Mouse (Mus musculus): ENCODE measurements around the gene Tenm2. TPM values are rescaled to one million over a fixed set of nuclear protein-coding genes. Genes with fewer than 3 reads are reported as not detected.

Tenm2 gene
- polyA plus RNA-seq, 1 experiment from 2014 or later, result 1.9 TPM

DNA sequence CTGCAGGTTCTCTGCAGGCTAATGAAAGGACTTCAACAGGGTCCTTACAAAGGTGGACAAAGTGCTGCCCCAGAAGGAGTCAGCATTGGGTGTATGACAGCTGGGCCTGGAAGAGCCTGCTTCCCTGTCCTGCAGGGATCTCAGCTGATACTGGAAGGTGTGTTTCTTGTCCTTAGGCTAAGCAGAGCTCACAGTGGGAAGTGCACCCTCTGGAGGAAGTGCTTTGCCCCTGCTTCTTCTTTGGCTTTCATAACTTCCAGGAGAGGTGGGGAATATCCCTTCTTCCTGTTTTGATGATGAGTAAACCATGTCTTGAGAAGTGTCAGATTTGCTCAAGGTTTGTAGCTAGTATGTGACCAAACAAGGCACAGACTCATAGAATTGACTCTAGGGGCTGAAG, 1240.5 kb downstream of the Tenm2 start:
- H3K9ac ChIP-seq (ENCODE audit: low read length), result no peak overlapping the region
- H3K4me1 ChIP-seq (ENCODE audit: control insufficient read depth, insufficient read depth, low read length), result no peaks in the 10 kb centered on the region

DNA sequence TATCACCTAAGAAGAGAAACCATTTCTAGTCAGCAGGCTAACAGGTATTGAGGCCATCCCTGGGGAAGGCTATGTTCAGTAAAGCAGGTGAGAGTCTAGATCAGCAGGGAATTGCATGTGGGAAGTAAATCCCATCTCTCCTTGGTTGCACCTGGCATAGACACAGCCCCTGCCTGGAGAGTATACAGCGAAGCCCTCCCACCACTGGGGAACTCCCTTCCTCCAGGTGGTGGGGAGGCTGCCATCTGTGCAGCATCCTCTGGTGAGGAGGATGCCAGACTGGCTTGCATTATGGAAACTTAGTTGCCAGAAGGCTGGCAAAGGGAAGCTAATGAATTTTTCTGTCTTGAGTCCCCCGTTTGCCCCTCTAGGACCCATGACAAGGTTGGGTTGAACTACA, 1243.9 kb downstream of the Tenm2 start:
- no peaks in the 10 kb centered on the region for H3K4me1 ChIP-seq (ENCODE audit: control insufficient read depth, insufficient read depth, low read length)
- ATAC-seq (ENCODE audit: insufficient read depth, low FRiP score), result no peak
- no peak overlapping the region for H3K27ac ChIP-seq (ENCODE audit: low read length)
- H3K4me2 ChIP-seq (ENCODE audit: low read depth, low read length), result no peak overlapping the region
- no peak overlapping the region for H3K9ac ChIP-seq (ENCODE audit: low read length)
- H3K9me3 ChIP-seq (replicated peaks; ENCODE audit: control insufficient read depth, low read length), result no peaks in the 10 kb centered on the region
- 72% methylated on average over 2 of the region's 2 CpGs for WGBS
- no peaks in the 10 kb centered on the region for H3K36me3 ChIP-seq (ENCODE audit: control insufficient read depth, insufficient read depth, low read length)
- no peaks in the 10 kb centered on the region for H3K27me3 ChIP-seq (ENCODE audit: control insufficient read depth, insufficient read depth, low read length)
- H3K4me3 ChIP-seq (replicated peaks; ENCODE audit: low read length), result no peak overlapping the region

More for the DNA sequence above, 1240.5 kb downstream of the Tenm2 start:
- no peak for ATAC-seq (ENCODE audit: insufficient read depth, low FRiP score)
- Histone ChIP-seq H3K4me3 (replicated peaks; ENCODE audit: low read length) (no peak overlapping the region), H3K4me2 (ENCODE audit: low read depth, low read length) (no peak overlapping the region), H3K27ac (ENCODE audit: low read length) (no peak overlapping the region), H3K36me3 (ENCODE audit: control insufficient read depth, insufficient read depth, low read length) (no peaks in the 10 kb centered on the region), H3K9me3 (replicated peaks; ENCODE audit: control insufficient read depth, low read length) (no peaks in the 10 kb centered on the region), H3K27me3 (ENCODE audit: control insufficient read depth, insufficient read depth, low read length) (no peaks in the 10 kb centered on the region; the same call in 1 of the 2 replicates)

DNA sequence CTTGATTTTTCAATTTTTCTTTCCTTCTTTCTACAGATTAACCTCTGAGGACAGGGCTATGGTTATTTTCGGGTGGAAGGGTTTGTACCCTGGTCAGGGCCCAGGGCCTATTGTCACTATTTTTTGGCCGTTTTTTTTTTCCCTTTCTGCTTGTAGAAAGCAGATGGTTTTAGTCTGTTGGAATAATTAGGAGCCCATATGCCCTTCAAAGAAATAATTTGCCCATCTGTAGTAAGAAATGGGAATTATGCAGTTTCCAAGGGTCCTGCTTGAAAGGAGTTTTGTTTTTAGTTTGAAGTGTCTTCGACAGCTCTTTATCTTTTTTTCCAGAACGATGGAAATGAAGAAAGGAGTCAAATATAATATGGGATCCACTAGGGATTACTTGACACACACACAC, 1245.8 kb downstream of the Tenm2 start:
- H3K4me2 ChIP-seq (ENCODE audit: low read depth, low read length), result no peak overlapping the region
- no peak overlapping the region for H3K27ac ChIP-seq (ENCODE audit: low read length)
- H3K27me3 ChIP-seq (ENCODE audit: control insufficient read depth, insufficient read depth, low read length), result no peaks in the 10 kb centered on the region
- H3K9me3 ChIP-seq (replicated peaks; ENCODE audit: control insufficient read depth, low read length), result no peaks in the 10 kb centered on the region
- no peaks in the 10 kb centered on the region for H3K36me3 ChIP-seq (ENCODE audit: control insufficient read depth, insufficient read depth, low read length)
- peaks cover 6% of the 10 kb centered on the region; the same call in 1 of the 2 replicates for H3K4me1 ChIP-seq (ENCODE audit: control insufficient read depth, insufficient read depth, low read length)
- no peak overlapping the region for H3K9ac ChIP-seq (ENCODE audit: low read length)
- 67% methylated on average over 4 of the region's 4 CpGs for WGBS
- ATAC-seq (ENCODE audit: insufficient read depth, low FRiP score), result no peak
- H3K4me3 ChIP-seq (replicated peaks; ENCODE audit: low read length), result no peak overlapping the region

DNA sequence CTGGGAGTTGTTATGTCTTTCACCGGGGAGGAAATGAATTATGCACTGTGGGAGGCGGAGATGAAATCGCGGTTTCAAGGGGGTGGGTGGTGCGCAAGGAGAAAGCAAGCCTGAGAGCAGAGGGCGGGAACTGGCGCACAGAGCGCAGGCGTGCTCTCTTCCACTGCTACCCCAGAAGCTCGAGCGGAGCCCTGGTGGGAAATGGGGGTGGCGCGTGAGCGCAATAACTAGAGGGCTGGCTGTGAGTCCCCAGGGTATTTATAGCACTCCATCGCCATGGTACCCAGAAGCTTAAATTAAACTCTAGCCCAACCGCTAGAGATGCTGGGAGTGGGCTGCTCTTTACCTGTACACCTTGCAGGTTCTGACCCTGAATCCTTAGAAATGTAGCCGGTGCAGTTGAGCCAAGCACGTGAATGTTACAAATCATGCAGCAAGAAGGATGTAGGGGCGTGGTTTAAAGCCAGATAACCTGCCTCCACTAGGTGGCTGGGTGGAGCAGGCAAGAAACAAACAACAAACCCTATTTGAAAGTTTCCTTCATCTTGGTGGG, 1249.8 kb downstream of the Tenm2 start:
- H3K4me2 ChIP-seq (ENCODE audit: low read depth, low read length), result peak overlapping the region; percentile 61
- ATAC-seq (ENCODE audit: insufficient read depth, low FRiP score), result peak; percentile 83; the same call in 1 of the 2 replicates
- H3K4me1 ChIP-seq (ENCODE audit: control insufficient read depth, insufficient read depth, low read length), result peaks cover 6% of the 10 kb centered on the region; the same call in 1 of the 2 replicates
- H3K27ac ChIP-seq (ENCODE audit: low read length), result peak overlapping the region; percentile 41; the same call in 1 of the 2 replicates
- no peaks in the 10 kb centered on the region for H3K36me3 ChIP-seq (ENCODE audit: control insufficient read depth, insufficient read depth, low read length)
- no peaks in the 10 kb centered on the region for H3K27me3 ChIP-seq (ENCODE audit: control insufficient read depth, insufficient read depth, low read length)
- H3K9ac ChIP-seq (ENCODE audit: low read length), result peak overlapping the region; percentile 49
- 1% methylated on average over 19 of the region's 19 CpGs for WGBS
- H3K4me3 ChIP-seq (replicated peaks; ENCODE audit: low read length), result peak overlapping the region; percentile 30
- H3K9me3 ChIP-seq (replicated peaks; ENCODE audit: control insufficient read depth, low read length), result no peaks in the 10 kb centered on the region

DNA sequence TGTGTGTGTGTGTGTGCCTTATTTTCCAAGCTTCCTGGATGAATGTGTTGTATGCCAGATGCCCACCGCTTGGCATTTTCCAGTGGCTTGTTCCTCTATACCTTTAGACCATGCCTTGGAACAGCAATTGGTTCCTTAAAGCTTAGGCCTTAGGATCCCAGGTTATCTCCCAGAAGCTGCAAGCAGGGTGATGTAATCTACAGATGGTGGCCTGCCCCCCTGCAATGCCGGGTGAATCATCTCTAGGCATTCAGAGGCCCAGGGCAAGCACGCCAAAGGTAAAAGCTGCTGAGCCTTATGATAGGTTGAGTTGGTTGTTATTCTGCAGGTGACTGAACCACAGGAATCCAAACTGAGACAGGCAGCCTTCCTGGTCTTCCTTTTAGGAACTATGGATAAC, 1253.0 kb downstream of the Tenm2 start:
- H3K36me3 ChIP-seq (ENCODE audit: control insufficient read depth, insufficient read depth, low read length), result no peaks in the 10 kb centered on the region
- H3K9me3 ChIP-seq (replicated peaks; ENCODE audit: control insufficient read depth, low read length), result no peaks in the 10 kb centered on the region
- peaks cover 9% of the 10 kb centered on the region for H3K27me3 ChIP-seq (ENCODE audit: control insufficient read depth, insufficient read depth, low read length)
- 80% methylated on average over 3 of the region's 3 CpGs for WGBS
- H3K4me2 ChIP-seq (ENCODE audit: low read depth, low read length), result no peak overlapping the region
- H3K27ac ChIP-seq (ENCODE audit: low read length), result no peak overlapping the region
- ATAC-seq (ENCODE audit: insufficient read depth, low FRiP score), result no peak
- no peak overlapping the region for H3K4me3 ChIP-seq (replicated peaks; ENCODE audit: low read length)
- no peak overlapping the region for H3K9ac ChIP-seq (ENCODE audit: low read length)
- peaks cover 13% of the 10 kb centered on the region; the same call in 1 of the 2 replicates for H3K4me1 ChIP-seq (ENCODE audit: control insufficient read depth, insufficient read depth, low read length)

DNA sequence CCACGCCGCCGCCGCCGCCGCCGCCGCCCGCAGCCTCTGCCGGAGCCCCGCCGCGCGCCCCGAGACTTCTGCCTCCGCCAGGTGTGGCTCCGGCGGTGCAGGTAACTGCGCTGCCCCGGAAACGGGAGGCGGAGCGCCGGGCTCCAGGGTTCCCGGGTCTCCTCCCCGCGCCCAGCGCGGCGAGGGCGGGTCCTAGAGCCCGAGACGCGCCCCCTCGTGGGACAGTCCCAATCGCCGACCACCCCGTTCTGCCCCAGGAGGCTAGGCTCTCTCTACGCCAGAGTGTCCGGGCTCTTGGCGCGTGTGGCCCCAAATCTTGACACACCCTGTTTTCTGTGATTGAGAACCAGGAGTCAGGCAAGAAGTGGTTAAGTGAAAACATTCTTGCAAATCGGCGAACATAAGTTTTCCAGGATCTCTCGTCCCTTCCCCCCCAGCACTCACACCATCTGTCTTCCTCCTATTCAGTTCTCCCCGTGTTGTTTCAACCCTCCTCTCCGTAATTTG, 1255.3 kb downstream of the Tenm2 start, which contains the start of gene Wwc1:
Gene Wwc1 (minus strand): TSS at position 117 of the 507 bp plus-strand sequence.
- Histone ChIP-seq H3K4me3 (replicated peaks; ENCODE audit: low read length) (peak within 1 kb of the TSS; percentile 77), H3K4me2 (ENCODE audit: low read depth, low read length) (peak within 1 kb of the TSS; percentile 83), H3K4me1 (ENCODE audit: control insufficient read depth, insufficient read depth, low read length) (peaks cover 9% of the 10 kb centered on the region; the same call in 1 of the 2 replicates), H3K27me3 (ENCODE audit: control insufficient read depth, insufficient read depth, low read length) (peaks cover 9% of the 10 kb centered on the region), H3K9me3 (replicated peaks; ENCODE audit: control insufficient read depth, low read length) (no peaks in the 10 kb centered on the region), H3K36me3 (ENCODE audit: control insufficient read depth, insufficient read depth, low read length) (no peaks in the 10 kb centered on the region), H3K9ac (ENCODE audit: low read length) (peak within 1 kb of the TSS; percentile 82), H3K27ac (ENCODE audit: low read length) (peak within 1 kb of the TSS; percentile 70)
- peak; percentile 84 for ATAC-seq (ENCODE audit: insufficient read depth, low FRiP score)
- WGBS, result 1% methylated on average over 47 of the region's 47 CpGs

DNA sequence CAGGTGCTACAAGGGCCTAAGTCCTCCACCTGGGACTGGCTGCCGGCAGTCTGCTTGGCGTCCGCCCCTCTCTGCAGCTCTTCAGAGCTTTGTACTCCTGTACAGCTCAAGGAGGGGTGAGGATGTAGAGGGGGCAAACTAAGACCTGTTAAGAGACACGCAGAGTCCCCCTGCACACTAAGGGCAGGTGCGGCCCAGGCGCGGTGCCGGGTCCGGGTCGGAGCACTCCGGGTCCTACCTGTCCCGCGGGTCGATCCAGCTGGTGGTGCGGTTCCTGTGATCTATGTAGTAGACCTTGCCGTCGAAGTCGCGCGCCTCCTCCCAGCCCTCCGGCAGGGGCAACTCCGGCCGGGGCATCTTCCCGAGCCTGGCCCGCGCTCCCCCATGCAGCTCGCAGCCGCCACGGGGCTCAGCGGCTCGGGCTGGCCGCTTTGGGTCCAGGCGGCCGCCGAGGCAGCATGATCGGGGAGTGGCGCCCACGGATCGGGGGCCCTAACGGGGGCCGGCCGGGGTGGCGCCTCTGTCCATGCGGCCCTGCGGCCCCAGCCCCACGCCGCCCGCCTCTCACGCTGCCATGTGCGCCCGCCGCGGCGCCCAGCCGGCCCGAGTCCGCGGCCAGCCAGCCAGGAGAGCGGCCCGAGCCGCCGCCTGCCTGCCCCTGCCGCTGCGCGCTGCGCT, 1255.9 kb downstream of the Tenm2 start:
- Histone ChIP-seq H3K4me3 (replicated peaks; ENCODE audit: low read length) (peak overlapping the region; percentile 77), H3K9ac (ENCODE audit: low read length) (peak overlapping the region; percentile 82), H3K4me1 (ENCODE audit: control insufficient read depth, insufficient read depth, low read length) (peaks cover 9% of the 10 kb centered on the region; the same call in 1 of the 2 replicates), H3K9me3 (replicated peaks; ENCODE audit: control insufficient read depth, low read length) (no peaks in the 10 kb centered on the region), H3K36me3 (ENCODE audit: control insufficient read depth, insufficient read depth, low read length) (no peaks in the 10 kb centered on the region), H3K4me2 (ENCODE audit: low read depth, low read length) (peak overlapping the region; percentile 83), H3K27me3 (ENCODE audit: control insufficient read depth, insufficient read depth, low read length) (peaks cover 9% of the 10 kb centered on the region), H3K27ac (ENCODE audit: low read length) (peak overlapping the region; percentile 70)
- ATAC-seq (ENCODE audit: insufficient read depth, low FRiP score), result peak; percentile 51
- WGBS, result under 1% methylated on average over 56 of the region's 66 CpGs

DNA sequence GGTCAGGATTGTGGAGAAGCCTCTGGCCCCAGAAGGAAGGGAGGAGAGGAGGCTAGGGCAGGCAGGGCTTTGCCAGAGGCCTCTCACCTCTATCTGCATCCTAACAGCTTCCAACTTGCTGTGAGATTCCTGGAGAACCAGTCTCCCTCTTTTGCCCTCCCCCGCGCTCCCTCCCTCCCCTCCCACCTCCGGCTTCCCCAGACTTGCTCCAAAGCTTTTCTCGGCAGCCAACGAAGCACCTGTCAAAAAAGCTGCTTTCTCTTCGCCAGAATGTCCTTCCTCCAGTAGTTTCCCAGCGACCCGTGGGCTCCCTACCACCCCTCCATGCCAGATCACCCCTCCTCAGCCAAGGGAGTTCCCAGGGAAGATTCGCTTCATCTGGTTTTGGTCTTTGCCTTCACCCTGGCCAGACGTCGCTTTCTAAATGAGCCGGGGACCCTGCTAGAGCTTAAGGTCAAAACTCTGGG, 1256.5 kb downstream of the Tenm2 start:
- Histone ChIP-seq H3K4me3 (replicated peaks; ENCODE audit: low read length) (peak overlapping the region; percentile 77), H3K36me3 (ENCODE audit: control insufficient read depth, insufficient read depth, low read length) (no peaks in the 10 kb centered on the region), H3K27ac (ENCODE audit: low read length) (peak overlapping the region; percentile 70), H3K9ac (ENCODE audit: low read length) (peak overlapping the region; percentile 82), H3K4me1 (ENCODE audit: control insufficient read depth, insufficient read depth, low read length) (peaks cover 9% of the 10 kb centered on the region; the same call in 1 of the 2 replicates), H3K9me3 (replicated peaks; ENCODE audit: control insufficient read depth, low read length) (no peaks in the 10 kb centered on the region), H3K4me2 (ENCODE audit: low read depth, low read length) (peak overlapping the region; percentile 83), H3K27me3 (ENCODE audit: control insufficient read depth, insufficient read depth, low read length) (peaks cover 9% of the 10 kb centered on the region)
- ATAC-seq (ENCODE audit: insufficient read depth, low FRiP score), result no peak
- WGBS, result 1% methylated on average over 12 of the region's 12 CpGs

DNA sequence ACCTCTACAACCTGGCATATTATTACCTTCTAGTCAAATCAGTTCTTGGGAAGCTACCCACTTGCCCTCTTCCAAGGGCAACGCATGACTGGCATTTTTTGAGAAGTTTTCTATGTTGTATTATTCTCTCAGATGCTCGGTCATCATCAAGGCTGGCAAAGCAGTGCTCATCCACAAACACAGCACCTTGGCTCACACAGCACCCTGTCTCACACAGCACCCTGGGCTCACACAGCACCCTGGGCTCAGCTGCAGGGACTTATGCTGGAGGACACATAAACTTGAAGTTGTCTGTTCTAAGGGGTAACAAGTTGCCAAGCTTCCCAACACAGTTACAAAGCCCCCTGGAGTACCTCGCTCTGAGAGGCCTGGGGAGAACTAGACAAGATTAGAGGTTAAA, 1258.0 kb downstream of the Tenm2 start:
- H3K4me1 ChIP-seq (ENCODE audit: control insufficient read depth, insufficient read depth, low read length), result peaks cover 9% of the 10 kb centered on the region; the same call in 1 of the 2 replicates
- WGBS, result 84% methylated on average over 3 of the region's 3 CpGs
- H3K27me3 ChIP-seq (ENCODE audit: control insufficient read depth, insufficient read depth, low read length), result peaks cover 9% of the 10 kb centered on the region
- no peak overlapping the region for H3K27ac ChIP-seq (ENCODE audit: low read length)
- H3K4me3 ChIP-seq (replicated peaks; ENCODE audit: low read length), result no peak overlapping the region
- no peaks in the 10 kb centered on the region for H3K9me3 ChIP-seq (replicated peaks; ENCODE audit: control insufficient read depth, low read length)
- ATAC-seq (ENCODE audit: insufficient read depth, low FRiP score), result no peak
- no peak overlapping the region for H3K9ac ChIP-seq (ENCODE audit: low read length)
- H3K36me3 ChIP-seq (ENCODE audit: control insufficient read depth, insufficient read depth, low read length), result no peaks in the 10 kb centered on the region
- no peak overlapping the region for H3K4me2 ChIP-seq (ENCODE audit: low read depth, low read length)
